Mouse (Mus musculus) neutrophil, adult 65 days (primary cell): Measurements from ENCODE around the gene Oprl1. TPM values are rescaled to one million over a fixed set of nuclear protein-coding genes. Genes with fewer than 3 reads are reported as not detected.

Experiments
- total RNA-seq: library from RNA; stranded (reverse); gene quantifications from 2 replicates; pipeline ENCODE4 v1.2.4, GENCODE M21; 2023

The Oprl1 gene
- total RNA-seq = 0.51 and 0.57 TPM in 2 replicates

GRCm38 (mm10) chr2:181714903-181715326 is at the start of gene Oprl1:
Gene Oprl1, plus strand, starts transcription at chr2:181715016.

GRCm38 (mm10) chr2:181671326-181671725 is 43.5 kb upstream of the Oprl1 start, which contains the start of gene Sox18:
Gene Sox18, minus strand, starts transcription at chr2:181671640.

GRCm38 (mm10) chr2:181679951-181680715 is 34.7 kb upstream of the Oprl1 start, which contains the start of gene Tcea2:
Gene Tcea2, plus strand, starts transcription at chr2:181680310.

GRCm38 (mm10) chr2:181693339-181694280 is 21.2 kb upstream of the Oprl1 start, which contains the start of gene Rgs19:
Gene Rgs19, minus strand, starts transcription at chr2:181693977.

GRCm38 (mm10) chr2:181698241-181698640 is 16.6 kb upstream of the Oprl1 start, which contains the start of gene Lkaaear1:
Gene Lkaaear1, minus strand, starts transcription at chr2:181698442.

GRCm38 (mm10) chr2:181763006-181763830 is 48.4 kb downstream of the Oprl1 start, which contains the start of gene Myt1:
Gene Myt1, plus strand, starts transcription at chr2:181763332.

Other genes starting within 250 kb of the Oprl1 start
- not detected in 2 replicates for gene Abhd16b, start 221.8 kb upstream of the Oprl1 start, total RNA-seq
- 64.4 and 94.3 TPM in 2 replicates for gene Tpd52l2, start 217.9 kb upstream of the Oprl1 start, total RNA-seq
- 132 and 159 TPM in 2 replicates for gene Dnajc5, start 194.5 kb upstream of the Oprl1 start, total RNA-seq
- 77.5 and 81.8 TPM in 2 replicates for gene Uckl1, start 130.1 kb upstream of the Oprl1 start, total RNA-seq
- 32.6 and 38.4 TPM in 2 replicates for gene Prpf6, start 123.1 kb upstream of the Oprl1 start, total RNA-seq
- 9.1 and 14.6 TPM in 2 replicates for gene Zfp512b, start 122.2 kb upstream of the Oprl1 start, total RNA-seq
- 7.9 and 9.4 TPM in 2 replicates for gene Samd10, start 115.8 kb upstream of the Oprl1 start, total RNA-seq
- not detected in 2 replicates for gene Gm29797, start 58.0 kb upstream of the Oprl1 start, total RNA-seq
- gene Sox18, start 43.4 kb upstream of the Oprl1 start, total RNA-seq = 0.25 TPM in 1 of 2 replicates, not detected in the other
- 7.5 and 10.1 TPM in 2 replicates for gene Tcea2, start 34.7 kb upstream of the Oprl1 start, total RNA-seq
- gene Rgs19, start 21.0 kb upstream of the Oprl1 start, total RNA-seq = 245 and 280 TPM in 2 replicates
- gene Lkaaear1, start 16.6 kb upstream of the Oprl1 start, total RNA-seq = not detected in 2 replicates
- gene Myt1, start 48.3 kb downstream of the Oprl1 start, total RNA-seq = not detected in 2 replicates
- 21.4 and 26.6 TPM in 2 replicates for gene Pcmtd2, start 122.8 kb downstream of the Oprl1 start, total RNA-seq
- gene Polr3k, start 149.3 kb downstream of the Oprl1 start, total RNA-seq = 5.0 and 8.1 TPM in 2 replicates